Mouse (Mus musculus) adipocyte (in vitro differentiated cells): Measurements from ENCODE around the gene Aplp2.

Source experiments
- DNase-seq: peaks from one replicate; pipeline ENCODE4 v3.0.0-alpha.2; 2016; ENCODE audit warnings: low spot score

The Aplp2 gene

GRCm38 (mm10) chr9:31122464-31123030 is 89.1 kb downstream of the Aplp2 start:
- DNase-seq: no peak

GRCm38 (mm10) chr9:31120533-31120915 is 91.1 kb downstream of the Aplp2 start:
- no peak for DNase-seq

- DNase-seq: no peak
Observed at GRCm38 (mm10) chr9:31119882-31120532, 91.6 kb downstream of the Aplp2 start.

- no peak for DNase-seq
Observed at GRCm38 (mm10) chr9:31119405-31119804, 92.2 kb downstream of the Aplp2 start.

GRCm38 (mm10) chr9:31118520-31119298 is 92.9 kb downstream of the Aplp2 start:
- no peak for DNase-seq

GRCm38 (mm10) chr9:31117488-31117887 is 94.1 kb downstream of the Aplp2 start:
- no peak for DNase-seq

- DNase-seq: no peak
Observed at GRCm38 (mm10) chr9:31117088-31117487, 94.5 kb downstream of the Aplp2 start.

- no peak for DNase-seq
Observed at GRCm38 (mm10) chr9:31115586-31115985, 96.0 kb downstream of the Aplp2 start.

GRCm38 (mm10) chr9:31108464-31108863 is 103.2 kb downstream of the Aplp2 start:
- DNase-seq: no peak
